Mouse (Mus musculus) bone marrow macrophage, adult 2 months (primary cell): Measurements from ENCODE around the gene Neu3. TPM values are rescaled to one million over a fixed set of nuclear protein-coding genes. Genes with fewer than 3 reads are reported as not detected.
"Not testable (repeated sequence)": the region's sequence is repeated elsewhere in the genome, so short reads cannot be mapped to it uniquely, and the experiment has no call there.

Source experiments
- H3K27ac ChIP-seq: 2 replicates; pipeline ENCODE4 v1.5.1; 2012; ENCODE audit warnings: low read depth, low read length; ENCODE audit not compliant: insufficient read depth
- H3K4me1 ChIP-seq: 2 replicates; pipeline ENCODE4 v1.6.1; 2012; ENCODE audit warnings: low read length; ENCODE audit not compliant: control insufficient read depth, insufficient read depth
- H3K4me3 ChIP-seq: 2 replicates; pipeline ENCODE4 v1.5.1; 2012; ENCODE audit warnings: mild to moderate bottlenecking, low read length, moderate library complexity; ENCODE audit not compliant: insufficient read depth
- CTCF ChIP-seq: IDR thresholded peaks from 2 replicates; pipeline ENCODE4 v1.5.1; 2012; ENCODE audit warnings: low read depth, mild to moderate bottlenecking, low read length, moderate library complexity
- POLR2A ChIP-seq: IDR thresholded peaks from 2 replicates; pipeline ENCODE4 v1.6.1; 2012; ENCODE audit warnings: mild to moderate bottlenecking, low read depth, low read length, borderline replicate concordance
- polyA plus RNA-seq: library from polyadenylated mRNA; stranded (reverse); fragments of >200 nt; gene quantifications from 2 replicates; pipeline ENCODE4 v1.2.4, GENCODE M21; 2012; ENCODE audit not compliant: missing spikeins, insufficient read depth, insufficient read length

The Neu3 gene
- polyA plus RNA-seq, 1 experiment = 1.6 TPM

- Histone ChIP-seq H3K4me1 (peaks cover 16% of the 10 kb centered on the region), H3K4me3 (no peak overlapping the region), H3K27ac (no peak overlapping the region)
- no peak for TF ChIP-seq POLR2A
- TF ChIP-seq CTCF = no peak
These were observed 6.2 kb upstream of the Neu3 start for GRCm38 (mm10) chr7:99834314-99834853.

DNA sequence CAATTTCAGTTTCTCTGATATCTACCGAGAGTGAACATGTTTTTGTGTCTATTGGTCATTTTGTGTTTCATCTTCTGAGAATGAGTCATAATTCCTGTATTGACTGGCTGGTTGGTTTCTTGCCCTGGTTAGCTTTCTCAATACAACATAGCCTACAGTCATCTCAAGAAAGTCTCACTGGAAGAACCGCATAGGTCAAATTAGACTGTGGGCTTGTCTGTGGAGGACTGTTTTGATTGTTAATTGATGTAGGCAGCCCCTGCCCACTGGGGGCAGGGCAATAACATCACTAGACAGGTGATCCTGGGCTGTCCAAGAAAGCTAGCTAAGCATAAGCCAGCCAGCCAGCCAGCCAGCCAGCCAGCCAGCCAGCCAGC lies 5.6 kb upstream of the Neu3 start:
- H3K4me1 ChIP-seq = peaks cover 17% of the 10 kb centered on the region
- no peak for TF ChIP-seq CTCF
- TF ChIP-seq POLR2A = no peak
- H3K27ac ChIP-seq = no peak overlapping the region
- no peak overlapping the region for H3K4me3 ChIP-seq

DNA sequence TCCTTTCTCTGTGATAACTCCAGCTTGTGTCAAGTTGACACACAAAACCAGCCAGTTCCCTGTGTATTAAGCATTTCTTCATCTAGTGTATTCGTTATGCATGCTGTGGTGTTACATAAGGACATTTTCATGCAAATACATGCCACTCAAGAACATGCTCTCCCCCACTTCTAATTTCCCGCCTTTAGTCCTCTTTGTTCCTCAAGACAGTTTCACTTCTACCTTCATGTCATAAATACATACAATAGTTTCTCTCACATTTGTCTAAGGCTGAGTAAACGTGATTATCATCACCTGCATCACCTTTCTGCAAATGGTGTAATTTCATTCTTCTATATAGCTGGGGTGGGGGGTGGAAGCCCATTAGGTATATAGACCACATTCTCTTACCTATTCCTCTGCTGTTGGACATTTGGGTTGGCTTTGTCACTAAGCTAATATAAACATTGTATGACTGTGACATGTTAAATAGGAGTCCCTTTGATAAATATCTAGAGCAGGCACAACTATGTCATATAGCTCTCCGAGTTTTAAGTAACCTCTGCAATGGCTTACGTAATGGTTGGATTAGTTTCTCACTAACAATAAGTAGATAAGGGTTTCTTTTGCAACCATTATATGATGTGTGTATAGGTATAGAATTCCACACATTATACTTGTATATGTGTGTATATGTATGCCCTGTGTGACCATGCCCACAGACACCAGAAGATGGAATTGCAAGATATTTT lies 5.1 kb upstream of the Neu3 start:
- Histone ChIP-seq H3K27ac (no peak overlapping the region), H3K4me3 (no peak overlapping the region), H3K4me1 (peaks cover 20% of the 10 kb centered on the region)
- no peak for TF ChIP-seq POLR2A
- TF ChIP-seq CTCF = no peak

DNA sequence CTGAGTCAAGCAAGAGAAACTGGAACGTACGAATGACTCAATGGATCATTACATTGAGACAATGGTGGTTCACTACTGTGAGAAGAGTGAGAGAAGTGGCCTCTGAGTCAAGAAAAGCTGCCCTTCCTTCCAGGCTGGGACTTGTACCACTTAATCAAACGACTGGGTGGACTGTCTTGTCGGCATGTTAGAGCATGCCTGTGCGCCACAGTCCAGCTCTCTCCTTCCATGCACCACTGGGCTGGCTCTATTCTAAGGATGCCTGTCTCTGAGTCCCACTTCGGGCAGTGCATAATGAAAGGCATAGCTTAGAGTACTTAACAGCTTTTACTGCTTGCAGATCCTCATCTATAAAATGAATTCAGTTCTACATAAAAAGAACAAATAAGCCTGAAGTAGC lies 2.1 kb downstream of the Neu3 start:
- Histone ChIP-seq H3K4me1 (peaks cover 4% of the 10 kb centered on the region; the same call in 1 of the 2 replicates), H3K27ac (no peak overlapping the region), H3K4me3 (no peak overlapping the region)
- no peak for TF ChIP-seq CTCF

- Histone ChIP-seq H3K4me1 (peaks cover 4% of the 10 kb centered on the region; the same call in 1 of the 2 replicates), H3K4me3 (no peak overlapping the region), H3K27ac (no peak overlapping the region)
- no peak for TF ChIP-seq CTCF
- TF ChIP-seq POLR2A = no peak
These were observed 2.7 kb downstream of the Neu3 start for GRCm38 (mm10) chr7:99825511-99825910.

DNA sequence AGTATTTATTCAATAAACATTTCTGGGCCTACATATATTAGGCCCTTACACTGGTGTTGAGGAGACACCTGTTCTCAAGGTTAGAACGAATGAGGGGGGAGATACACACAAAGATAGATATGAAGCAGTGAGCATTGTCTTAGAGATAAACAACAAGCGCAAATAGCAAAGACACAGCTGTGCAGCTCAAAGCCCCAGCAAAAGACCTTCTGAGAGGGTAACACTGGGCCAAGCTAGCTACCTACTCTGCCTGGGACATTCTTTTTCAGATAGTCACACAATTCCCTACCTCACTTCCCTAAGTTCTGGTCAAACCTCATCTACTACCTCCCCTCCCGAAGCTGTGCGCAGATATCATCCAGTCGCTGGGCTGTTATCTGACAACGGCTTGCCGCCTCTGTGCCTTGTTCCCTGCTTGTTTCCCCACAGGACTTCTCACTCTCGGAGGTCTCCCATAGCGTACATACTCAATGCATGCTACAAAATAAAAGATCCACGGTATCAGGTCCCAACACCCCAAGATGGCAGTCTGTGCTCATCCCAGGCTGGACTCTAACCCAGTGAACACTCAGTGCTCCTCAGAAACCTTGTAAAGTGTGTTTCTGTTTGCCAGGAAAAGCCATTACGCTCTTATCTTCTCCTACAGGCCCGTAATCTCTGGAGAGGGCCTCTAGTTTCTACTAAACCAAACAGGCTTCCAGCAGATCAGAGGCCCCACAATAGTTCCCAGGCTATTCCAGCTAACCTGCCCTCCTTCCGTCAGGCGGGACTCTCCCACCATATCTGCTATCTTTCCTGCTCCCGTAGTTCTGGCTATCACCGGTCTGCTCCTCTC lies 3.4 kb downstream of the Neu3 start:
- Histone ChIP-seq H3K4me1 (peaks cover 4% of the 10 kb centered on the region; the same call in 1 of the 2 replicates), H3K4me3 (no peak overlapping the region), H3K27ac (no peak overlapping the region)
- no peak for TF ChIP-seq CTCF
- TF ChIP-seq POLR2A = no peak

- TF ChIP-seq POLR2A = no peak
- Histone ChIP-seq H3K4me1 (no peaks in the 10 kb centered on the region), H3K4me3 (no peak overlapping the region), H3K27ac (no peak overlapping the region)
These were observed 5.1 kb downstream of the Neu3 start for GRCm38 (mm10) chr7:99823045-99823663.

- H3K4me3 ChIP-seq = no peak overlapping the region
- no peak overlapping the region for H3K27ac ChIP-seq
- no peaks in the 10 kb centered on the region for H3K4me1 ChIP-seq
- TF ChIP-seq POLR2A = no peak
- no peak for TF ChIP-seq CTCF
These were observed 5.8 kb downstream of the Neu3 start for GRCm38 (mm10) chr7:99822426-99822825.

DNA sequence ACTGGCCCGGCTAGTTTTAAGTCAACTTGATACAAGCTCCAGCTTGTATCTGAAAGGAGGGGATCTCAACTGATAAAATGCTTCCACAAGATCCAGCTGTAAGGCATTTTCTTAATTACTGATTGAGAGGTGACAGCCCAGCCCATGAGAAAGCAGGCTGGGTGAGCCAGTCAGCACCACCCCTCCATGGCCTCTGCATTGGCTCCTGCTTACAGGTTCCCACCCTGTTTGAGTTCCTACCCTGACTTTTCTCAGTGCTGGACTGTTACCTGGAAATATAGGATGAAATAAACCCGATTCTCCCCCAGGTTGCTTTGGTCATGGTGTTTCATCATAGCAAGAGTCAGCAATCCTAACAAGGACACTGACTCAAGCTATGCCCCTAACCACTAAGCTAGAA lies 6.3 kb downstream of the Neu3 start:
- Histone ChIP-seq H3K4me1 (no peaks in the 10 kb centered on the region), H3K27ac (no peak overlapping the region), H3K4me3 (no peak overlapping the region)
- TF ChIP-seq CTCF (no peak), POLR2A (no peak)

DNA sequence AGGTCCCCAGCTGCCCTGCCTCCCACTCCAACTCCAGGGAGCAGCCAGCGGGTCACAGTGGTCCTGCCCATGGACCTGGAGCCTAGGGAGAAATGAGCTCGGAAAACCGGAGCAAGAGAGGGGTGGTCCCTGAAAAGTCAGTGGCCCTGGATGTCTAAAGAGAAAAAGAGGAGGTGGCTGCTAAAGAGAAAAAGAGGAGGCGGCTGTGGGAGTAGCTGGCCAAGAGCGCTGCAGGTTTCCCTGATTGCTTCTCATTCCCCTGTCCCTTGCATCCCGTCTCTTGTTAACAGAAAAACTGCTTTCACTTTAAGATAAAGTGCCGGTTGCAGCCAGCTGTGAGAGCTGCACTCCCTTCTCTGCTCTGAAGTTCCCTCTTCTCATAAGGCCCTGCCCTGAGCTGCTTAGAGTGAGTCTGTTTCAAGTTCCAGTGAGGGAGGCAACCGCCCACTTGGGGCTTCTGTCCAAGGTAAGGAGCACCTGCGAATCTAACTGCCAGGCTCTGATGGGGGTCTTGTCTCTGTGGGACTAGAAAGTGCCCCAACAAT lies 10.0 kb downstream of the Neu3 start:
- H3K27ac ChIP-seq, H3K4me1 ChIP-seq, H3K4me3 ChIP-seq: not testable (repeated sequence)
